Mouse (Mus musculus) lung, embryonic 15.5 days (tissue): Measurements from ENCODE around the gene Olfr157. TPM values are rescaled to one million over a fixed set of nuclear protein-coding genes. Genes with fewer than 3 reads are reported as not detected.
"Not testable (repeated sequence)": the region's sequence is repeated elsewhere in the genome, so short reads cannot be mapped to it uniquely, and the experiment has no call there.

Experiments
- ATAC-seq: fragments of 200-750 bp; cut with Nextera tagmentation; 2 replicates; pipeline ENCODE4 v1.8.0; 2017; ENCODE audit warnings: moderate number of reproducible peaks, borderline replicate concordance; ENCODE audit not compliant: low FRiP score, low TSS enrichment; ENCODE audit errors: extremely low read depth
- H3K27ac ChIP-seq: fragments of 300-500 bp; sonication (generic); 2 replicates; pipeline ENCODE4 v1.5.1; 2015; ENCODE audit warnings: moderate library complexity, mild to moderate bottlenecking, inconsistent platforms
- H3K27me3 ChIP-seq: fragments of 300-500 bp; sonication (generic); 2 replicates; pipeline ENCODE4 v1.6.1; 2015; ENCODE audit warnings: inconsistent platforms
- H3K36me3 ChIP-seq: fragments of 300-500 bp; sonication (generic); 2 replicates; pipeline ENCODE4 v1.6.1; 2015; ENCODE audit warnings: inconsistent platforms
- H3K4me1 ChIP-seq: fragments of 300-500 bp; sonication (generic); 2 replicates; pipeline ENCODE4 v1.6.1; 2015; ENCODE audit warnings: inconsistent platforms
- H3K4me2 ChIP-seq: fragments of 300-500 bp; sonication (generic); 2 replicates; pipeline ENCODE4 v1.6.1; 2015; ENCODE audit warnings: inconsistent platforms, mild to moderate bottlenecking, moderate library complexity
- H3K4me3 ChIP-seq: fragments of 300-500 bp; sonication (generic); 2 replicates; pipeline ENCODE4 v1.5.1; 2015; ENCODE audit warnings: mild to moderate bottlenecking, inconsistent platforms
- H3K9ac ChIP-seq: fragments of 300-500 bp; sonication (generic); 2 replicates; pipeline ENCODE4 v1.6.1; 2015; ENCODE audit warnings: inconsistent platforms
- H3K9me3 ChIP-seq: fragments of 300-500 bp; sonication (generic); 2 replicates; pipeline ENCODE4 v1.6.1; 2016; ENCODE audit warnings: inconsistent platforms
- WGBS: fragments of 180-500 bp; shearing (Covaris S2); methylation state at CpG from one replicate; pipeline ENCODE4 v1.1.7; 2015; 5-methylcytosine and 5-hydroxymethylcytosine counted together
- polyA plus RNA-seq: library from polyadenylated mRNA; unstranded; fragments of >200 nt; fragmentation: Nextera tagmentation; extraction: Ambion mirVana; gene quantifications from 2 replicates; pipeline ENCODE4 v1.2.1, GENCODE M21; 2015

Olfr157 gene
- polyA plus RNA-seq, 1 experiment from 2014 or later, result not detected

DNA sequence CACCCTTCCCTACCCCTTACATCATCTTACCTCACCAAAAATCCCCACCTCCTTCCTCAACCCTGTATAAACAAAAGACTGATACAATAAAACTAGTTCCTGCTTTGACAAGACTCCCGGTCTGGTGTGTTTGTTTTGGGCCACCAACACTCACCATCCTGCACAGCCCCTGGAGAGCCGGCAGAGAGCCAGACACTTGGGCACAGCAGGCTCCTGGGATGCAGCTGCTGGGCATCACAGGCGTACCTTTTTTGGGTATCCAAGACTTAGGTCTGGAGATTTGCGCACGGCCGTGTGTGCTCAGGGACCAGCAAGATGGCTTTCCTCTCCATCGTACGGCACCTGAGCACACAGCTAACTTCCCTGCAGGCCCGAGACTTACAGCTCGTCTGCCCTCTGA lies 19.9 kb upstream of the Olfr157 start:
- Histone ChIP-seq H3K4me2 (no peak overlapping the region), H3K9ac (no peak overlapping the region), H3K27me3 (no peaks in the 10 kb centered on the region), H3K27ac (no peak overlapping the region), H3K36me3 (no peaks in the 10 kb centered on the region), H3K4me1 (no peaks in the 10 kb centered on the region), H3K4me3 (no peak overlapping the region), H3K9me3 (no peaks in the 10 kb centered on the region)
- 62% methylated on average over 10 of the region's 10 CpGs for WGBS
- ATAC-seq, result no peak

- Histone ChIP-seq H3K9me3 (no peaks in the 10 kb centered on the region), H3K27me3 (no peaks in the 10 kb centered on the region), H3K27ac (no peak overlapping the region), H3K4me2 (no peak overlapping the region), H3K4me3 (no peak overlapping the region), H3K36me3 (no peaks in the 10 kb centered on the region), H3K9ac (no peak overlapping the region), H3K4me1 (no peaks in the 10 kb centered on the region)
- no peak for ATAC-seq
- WGBS, result 63% methylated on average over 8 of the region's 8 CpGs
Observed at GRCm38 (mm10) chr4:43854101-43854500, 14.1 kb upstream of the Olfr157 start.

DNA sequence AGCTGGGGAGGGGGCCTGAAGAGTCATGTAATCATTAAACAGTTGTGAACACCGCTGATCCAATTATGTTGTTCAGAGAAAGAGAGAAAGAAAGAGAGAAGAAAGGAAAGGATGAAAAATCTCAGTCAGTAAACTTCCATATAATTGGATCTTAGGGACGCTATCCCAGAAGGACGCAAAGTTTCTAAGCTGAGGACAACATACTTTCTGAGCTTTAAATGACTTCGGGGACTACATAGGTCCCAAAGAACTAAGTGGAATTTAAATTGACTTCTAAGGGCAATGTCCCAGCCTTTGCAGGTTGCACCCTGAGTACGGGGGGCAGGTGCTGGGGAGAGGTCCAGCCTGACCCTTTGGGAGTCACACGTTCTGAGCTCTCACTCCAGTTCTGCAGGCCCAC lies 11.3 kb upstream of the Olfr157 start, which contains the start of gene Olfr155:
Olfr155 (plus strand) TSS at position 301 of the 400 bp plus-strand sequence.
- Histone ChIP-seq H3K4me3 (no peak within 1 kb of the TSS), H3K9ac (no peak within 1 kb of the TSS), H3K27ac (no peak within 1 kb of the TSS), H3K4me1 (no peaks in the 10 kb centered on the region), H3K27me3 (no peaks in the 10 kb centered on the region), H3K4me2 (no peak within 1 kb of the TSS), H3K36me3 (no peaks in the 10 kb centered on the region), H3K9me3 (no peaks in the 10 kb centered on the region)
- WGBS, result 72% methylated on average over 6 of the region's 6 CpGs
- ATAC-seq, result no peak

- Histone ChIP-seq H3K9me3 (no peaks in the 10 kb centered on the region), H3K4me3 (no peak overlapping the region), H3K4me1 (no peaks in the 10 kb centered on the region), H3K27ac (no peak overlapping the region), H3K36me3 (no peaks in the 10 kb centered on the region), H3K4me2 (no peak overlapping the region), H3K27me3 (no peaks in the 10 kb centered on the region), H3K9ac (no peak overlapping the region)
- WGBS, result 54% methylated on average over 3 of the region's 3 CpGs
- ATAC-seq, result no peak
Observed at GRCm38 (mm10) chr4:43838326-43838725, 1.7 kb downstream of the Olfr157 start.

DNA sequence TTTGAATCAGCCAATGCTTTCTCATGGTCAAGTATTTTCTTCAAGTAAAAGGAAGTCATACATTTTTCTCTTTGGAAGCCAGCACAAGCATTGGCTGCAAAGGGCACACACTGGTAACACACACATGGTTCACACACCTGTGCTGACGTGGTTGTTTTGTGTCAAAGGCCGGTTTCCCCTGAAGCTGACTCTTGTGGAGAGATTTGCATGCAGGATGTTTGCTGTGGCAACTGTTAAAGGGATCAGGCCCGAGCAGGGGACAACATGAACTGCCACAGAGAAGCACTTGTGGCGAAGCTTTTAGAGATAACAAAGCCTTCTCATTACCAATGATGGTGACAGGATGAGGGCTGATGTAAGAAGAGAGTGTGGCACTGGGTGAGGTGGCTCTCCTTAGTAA lies 5.3 kb downstream of the Olfr157 start:
- H3K4me3 ChIP-seq, result no peak overlapping the region
- no peaks in the 10 kb centered on the region for H3K36me3 ChIP-seq
- H3K9ac ChIP-seq, result no peak overlapping the region
- 43% methylated on average over 4 of the region's 4 CpGs for WGBS
- H3K4me1 ChIP-seq, result no peaks in the 10 kb centered on the region
- ATAC-seq, result no peak
- H3K9me3 ChIP-seq, result no peaks in the 10 kb centered on the region
- no peak overlapping the region for H3K4me2 ChIP-seq
- H3K27ac ChIP-seq, result no peak overlapping the region
- no peaks in the 10 kb centered on the region for H3K27me3 ChIP-seq

GRCm38 (mm10) chr4:43833752-43834151 lies 6.2 kb downstream of the Olfr157 start:
- H3K4me2 ChIP-seq, result no peak overlapping the region
- no peaks in the 10 kb centered on the region for H3K4me1 ChIP-seq
- WGBS, result 68% methylated on average over 5 of the region's 5 CpGs
- H3K9ac ChIP-seq, result no peak overlapping the region
- H3K4me3 ChIP-seq, result no peak overlapping the region
- H3K27ac ChIP-seq, result no peak overlapping the region
- H3K36me3 ChIP-seq, result no peaks in the 10 kb centered on the region
- H3K27me3 ChIP-seq, result no peaks in the 10 kb centered on the region
- no peak for ATAC-seq
- H3K9me3 ChIP-seq, result no peaks in the 10 kb centered on the region

- Histone ChIP-seq H3K27me3 (no peaks in the 10 kb centered on the region), H3K9me3 (no peaks in the 10 kb centered on the region), H3K36me3 (no peaks in the 10 kb centered on the region), H3K27ac (no peak overlapping the region), H3K4me2 (no peak overlapping the region), H3K9ac (no peak overlapping the region), H3K4me1 (no peaks in the 10 kb centered on the region), H3K4me3 (no peak overlapping the region)
- no peak for ATAC-seq
- WGBS, result 56% methylated on average over 5 of the region's 5 CpGs
Observed at GRCm38 (mm10) chr4:43832031-43832430, 8.0 kb downstream of the Olfr157 start.

- Histone ChIP-seq H3K9me3 (no peaks in the 10 kb centered on the region), H3K4me3 (no peak overlapping the region), H3K36me3 (no peaks in the 10 kb centered on the region), H3K9ac (no peak overlapping the region), H3K27me3 (no peaks in the 10 kb centered on the region), H3K4me2 (no peak overlapping the region), H3K4me1 (no peaks in the 10 kb centered on the region), H3K27ac (no peak overlapping the region)
- ATAC-seq, result no peak
- WGBS, result 87% methylated on average over 4 of the region's 4 CpGs
Observed at GRCm38 (mm10) chr4:43828806-43829205, 11.2 kb downstream of the Olfr157 start.

DNA sequence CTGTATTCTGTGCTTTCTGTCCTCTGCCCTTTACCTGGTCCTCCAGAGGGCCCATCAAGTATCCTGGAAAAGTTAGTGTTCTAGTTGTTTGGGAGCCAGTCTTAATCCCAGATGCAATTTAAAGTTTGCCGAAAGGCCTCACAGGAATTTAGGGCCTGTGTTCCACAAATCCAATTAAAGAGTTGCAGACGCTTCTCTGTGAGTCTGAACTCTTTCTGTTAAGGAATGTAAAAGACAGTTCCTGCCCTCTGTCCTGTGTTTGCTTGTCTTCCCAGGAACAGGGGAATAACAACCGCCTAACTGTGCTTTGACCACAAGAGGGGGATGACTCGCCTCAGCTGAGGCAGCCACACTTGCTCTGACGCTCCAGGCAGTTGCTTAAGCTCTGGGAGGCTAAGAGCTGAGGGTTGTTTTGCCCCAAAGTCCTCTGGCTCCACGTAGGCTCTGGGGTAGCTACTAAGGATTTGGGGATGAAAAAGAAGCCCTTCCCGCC lies 16.1 kb downstream of the Olfr157 start, which contains the start of gene Olfr156:
Olfr156 (minus strand) TSS at position 51 of the 493 bp plus-strand sequence.
- no peaks in the 10 kb centered on the region for H3K4me1 ChIP-seq
- no peaks in the 10 kb centered on the region for H3K36me3 ChIP-seq
- WGBS, result 14% methylated on average over 7 of the region's 7 CpGs
- no peak within 1 kb of the TSS for H3K27ac ChIP-seq
- H3K4me2 ChIP-seq, result no peak within 1 kb of the TSS
- H3K9me3 ChIP-seq, result no peaks in the 10 kb centered on the region
- no peak for ATAC-seq
- no peak within 1 kb of the TSS for H3K9ac ChIP-seq
- no peak within 1 kb of the TSS for H3K4me3 ChIP-seq
- no peaks in the 10 kb centered on the region for H3K27me3 ChIP-seq

- no peaks in the 10 kb centered on the region for H3K36me3 ChIP-seq
- WGBS, result 72% methylated on average over 13 of the region's 13 CpGs
- no peak overlapping the region for H3K4me3 ChIP-seq
- no peaks in the 10 kb centered on the region for H3K9me3 ChIP-seq
- no peak for ATAC-seq
- H3K27ac ChIP-seq, result no peak overlapping the region
- H3K4me2 ChIP-seq, result no peak overlapping the region
- no peak overlapping the region for H3K9ac ChIP-seq
- H3K27me3 ChIP-seq, result no peaks in the 10 kb centered on the region
- H3K4me1 ChIP-seq, result no peaks in the 10 kb centered on the region
Observed at GRCm38 (mm10) chr4:43822896-43823550, 17.0 kb downstream of the Olfr157 start.

- H3K4me2 ChIP-seq, result no peak overlapping the region
- no peaks in the 10 kb centered on the region for H3K4me1 ChIP-seq
- H3K9ac ChIP-seq, result no peak overlapping the region
- H3K27me3 ChIP-seq, result no peaks in the 10 kb centered on the region
- H3K27ac ChIP-seq, result 0 out of 2 replicates have a peak overlapping the region, but pooled peaks have one; percentile 21
- no peaks in the 10 kb centered on the region for H3K36me3 ChIP-seq
- no peak for ATAC-seq
- 58% methylated on average over 7 of the region's 7 CpGs for whole genome bisulfite sequencing
- no peaks in the 10 kb centered on the region for H3K9me3 ChIP-seq
- H3K4me3 ChIP-seq, result no peak overlapping the region
Observed at GRCm38 (mm10) chr4:43798936-43799335, 41.1 kb downstream of the Olfr157 start.

- H3K9ac ChIP-seq, H3K4me1 ChIP-seq, H3K27me3 ChIP-seq, H3K36me3 ChIP-seq, H3K27ac ChIP-seq, H3K9me3 ChIP-seq, H3K4me2 ChIP-seq, H3K4me3 ChIP-seq, ATAC-seq: not testable (repeated sequence)
- WGBS, result 83% methylated on average over 5 of the region's 5 CpGs
Observed at GRCm38 (mm10) chr4:43795844-43796243, 44.2 kb downstream of the Olfr157 start.
